Mouse (Mus musculus) ES-Bruce4 (cell line): ENCODE results near the gene Sorl1. TPM values are rescaled to one million over a fixed set of nuclear protein-coding genes. Genes with fewer than 3 reads are reported as not detected.

Source experiments
- H3K27ac ChIP-seq: 2 replicates; pipeline ENCODE4 v1.5.1; 2012; ENCODE audit warnings: low read length, inconsistent platforms; ENCODE audit not compliant: insufficient read depth
- H3K27me3 ChIP-seq: 2 replicates; pipeline ENCODE4 v1.6.1; 2012; ENCODE audit warnings: mild to moderate bottlenecking, low read length, inconsistent platforms; ENCODE audit not compliant: control insufficient read depth, poor library complexity, insufficient read depth, severe bottlenecking
- H3K36me3 ChIP-seq: 2 replicates; pipeline ENCODE4 v1.6.1; 2012; ENCODE audit warnings: inconsistent platforms, mild to moderate bottlenecking, low read length, moderate library complexity; ENCODE audit not compliant: control insufficient read depth, poor library complexity, insufficient read depth, severe bottlenecking
- H3K4me1 ChIP-seq: one replicate; pipeline ENCODE4 v1.8.1; 2011; ENCODE audit warnings: low read length; ENCODE audit not compliant: control insufficient read depth, insufficient read depth
- H3K4me3 ChIP-seq: 2 replicates; pipeline ENCODE4 v1.5.1; 2011; ENCODE audit warnings: low read depth, mild to moderate bottlenecking, low read length
- H3K9ac ChIP-seq: 2 replicates; pipeline ENCODE4 v1.6.1; 2012; ENCODE audit warnings: low read depth, mild to moderate bottlenecking, inconsistent platforms; ENCODE audit not compliant: poor library complexity, severe bottlenecking
- H3K9me3 ChIP-seq: replicated peaks from 2 replicates; pipeline ENCODE4 v1.6.1; 2012; ENCODE audit warnings: mild to moderate bottlenecking, low read length, inconsistent platforms; ENCODE audit not compliant: control insufficient read depth, poor library complexity, insufficient read depth, severe bottlenecking
- CTCF ChIP-seq: IDR thresholded peaks from one replicate; pipeline ENCODE4 v1.8.1; 2011; ENCODE audit warnings: low read depth, low read length
- EP300 ChIP-seq: IDR thresholded peaks from 2 replicates; pipeline ENCODE4 v1.6.1; 2011; ENCODE audit warnings: low read depth, low read length; ENCODE audit not compliant: insufficient read depth
- POLR2A ChIP-seq: IDR thresholded peaks from one replicate; pipeline ENCODE4 v1.8.1; 2011; ENCODE audit warnings: low read length; ENCODE audit not compliant: insufficient read depth
- polyA plus RNA-seq: library from polyadenylated mRNA; stranded (reverse); fragments of >200 nt; gene quantifications from 2 replicates; pipeline ENCODE4 v1.2.4, GENCODE M21; 2011; ENCODE audit warnings: low read depth; ENCODE audit not compliant: missing spikeins, insufficient read depth, insufficient read length

Sorl1 gene
- polyA plus RNA-seq, 1 experiment = 17.6 TPM

DNA sequence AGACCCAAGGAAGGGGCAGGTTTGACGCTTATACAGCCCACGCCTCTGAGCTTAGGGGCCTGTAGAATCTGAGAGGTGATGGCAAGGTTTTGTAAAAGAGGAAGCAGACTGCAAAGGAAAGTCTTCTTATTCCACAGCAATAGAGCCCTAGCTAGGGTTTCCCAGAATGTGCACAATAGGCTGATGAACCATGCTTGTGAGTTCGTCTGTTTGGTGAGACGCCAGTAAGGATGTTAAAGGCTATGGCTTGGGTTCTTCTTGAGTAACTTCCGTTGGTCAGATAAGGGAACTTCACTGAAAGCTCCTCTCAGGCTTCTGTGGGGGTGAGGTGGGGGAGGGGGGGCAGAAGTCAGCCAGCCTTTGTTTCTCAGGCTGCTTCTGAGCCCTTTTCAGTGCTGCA, 3.9 kb upstream of the Sorl1 start:
- H3K4me1 ChIP-seq = peaks cover 5% of the 10 kb centered on the region
- H3K27me3 ChIP-seq = no peaks in the 10 kb centered on the region
- H3K9me3 ChIP-seq = no peaks in the 10 kb centered on the region
- no peaks in the 10 kb centered on the region for H3K36me3 ChIP-seq
- H3K4me3 ChIP-seq = no peak overlapping the region
- no peak overlapping the region for H3K27ac ChIP-seq
- no peak for TF ChIP-seq CTCF
- TF ChIP-seq POLR2A = no peak
- TF ChIP-seq EP300 = no peak
- no peak overlapping the region for H3K9ac ChIP-seq

DNA sequence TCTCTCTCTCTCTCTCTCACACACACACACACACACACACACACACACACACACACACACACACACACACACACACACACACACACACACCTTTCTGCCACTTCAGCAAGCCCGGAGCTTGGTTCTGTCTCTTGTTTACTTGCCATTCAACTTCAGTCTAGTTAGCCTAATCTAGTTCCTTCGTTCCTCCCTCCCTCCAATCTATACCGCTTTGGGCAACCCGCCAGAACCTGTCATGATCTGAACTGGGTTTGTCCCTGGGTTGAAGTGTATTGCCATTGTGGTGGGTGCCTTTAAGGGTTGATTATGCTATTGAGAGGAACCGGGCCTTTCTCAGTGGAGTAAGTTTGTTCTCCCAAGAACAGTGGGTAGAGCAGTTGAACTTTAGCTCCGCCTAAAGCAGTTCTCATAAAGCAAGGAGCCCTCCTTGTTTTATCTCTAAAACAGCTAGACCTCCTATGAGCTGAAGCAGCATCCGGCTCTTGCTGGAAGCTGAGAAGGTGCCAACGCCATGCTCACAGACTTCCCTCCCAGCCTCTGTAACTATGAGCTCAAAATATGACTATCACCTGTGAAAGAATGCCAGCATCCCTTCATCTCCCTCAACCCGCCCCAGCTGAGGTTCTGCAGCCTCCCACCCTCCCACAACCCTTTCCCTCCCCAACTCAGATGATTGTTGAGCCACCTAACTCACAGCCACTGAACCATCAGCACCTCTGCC, 1.3 kb upstream of the Sorl1 start:
- H3K9me3 ChIP-seq = no peaks in the 10 kb centered on the region
- peaks cover 5% of the 10 kb centered on the region for H3K4me1 ChIP-seq
- H3K27ac ChIP-seq = no peak overlapping the region
- TF ChIP-seq EP300 = no peak
- TF ChIP-seq CTCF = no peak
- no peak for TF ChIP-seq POLR2A
- H3K27me3 ChIP-seq = no peaks in the 10 kb centered on the region
- H3K36me3 ChIP-seq = no peaks in the 10 kb centered on the region
- no peak overlapping the region for H3K9ac ChIP-seq
- no peak overlapping the region for H3K4me3 ChIP-seq

DNA sequence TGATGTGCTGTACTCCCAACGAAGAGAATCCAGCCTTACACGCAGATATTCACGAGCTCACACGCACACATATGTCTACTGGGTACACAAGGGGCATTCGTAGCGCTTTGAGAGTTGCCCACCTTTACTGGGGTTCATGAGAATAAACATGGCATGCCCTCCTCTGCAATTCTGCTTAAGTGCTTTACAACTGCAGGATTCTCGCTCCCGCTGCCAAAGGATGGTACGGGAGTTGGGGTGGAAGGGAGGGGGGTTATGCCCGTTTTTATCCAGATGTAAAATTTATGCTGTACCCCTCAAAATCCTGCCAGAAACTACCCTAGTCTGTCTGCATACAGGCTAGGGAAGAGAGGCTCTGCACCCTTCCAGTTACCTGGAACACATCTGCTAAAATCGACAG, 893 bp downstream of the Sorl1 start:
- H3K4me1 ChIP-seq = peaks cover 1% of the 10 kb centered on the region
- H3K4me3 ChIP-seq = peak overlapping the region; percentile 80
- TF ChIP-seq CTCF (no peak), EP300 (no peak), POLR2A (no peak)
- H3K36me3 ChIP-seq = no peaks in the 10 kb centered on the region
- H3K27me3 ChIP-seq = no peaks in the 10 kb centered on the region
- no peak overlapping the region for H3K27ac ChIP-seq
- H3K9ac ChIP-seq = peak overlapping the region; percentile 93
- no peaks in the 10 kb centered on the region for H3K9me3 ChIP-seq

DNA sequence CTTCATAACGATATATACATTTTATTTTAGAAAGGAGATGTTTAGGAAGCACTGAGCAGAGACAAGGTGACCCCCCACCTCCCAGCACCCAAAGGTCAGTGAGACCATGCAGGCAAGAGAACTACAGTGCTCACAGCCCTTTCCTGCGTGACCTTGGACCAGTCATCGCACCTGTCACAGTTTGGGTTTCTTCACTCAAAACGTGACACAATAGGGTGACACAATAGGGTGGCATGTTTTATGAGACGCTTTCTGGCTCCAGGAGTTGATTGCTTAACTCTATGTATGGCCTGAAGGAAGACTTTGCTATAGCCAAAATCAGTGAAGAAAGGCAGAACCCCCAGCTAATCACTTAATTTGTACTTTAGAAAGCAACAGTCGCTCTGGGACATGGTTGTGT, 1.7 kb downstream of the Sorl1 start:
- no peaks in the 10 kb centered on the region for H3K9me3 ChIP-seq
- H3K9ac ChIP-seq = no peak overlapping the region
- no peaks in the 10 kb centered on the region for H3K27me3 ChIP-seq
- no peak overlapping the region for H3K27ac ChIP-seq
- H3K4me1 ChIP-seq = no peaks in the 10 kb centered on the region
- no peaks in the 10 kb centered on the region for H3K36me3 ChIP-seq
- H3K4me3 ChIP-seq = no peak overlapping the region
- TF ChIP-seq CTCF (no peak), EP300 (no peak), POLR2A (no peak)

DNA sequence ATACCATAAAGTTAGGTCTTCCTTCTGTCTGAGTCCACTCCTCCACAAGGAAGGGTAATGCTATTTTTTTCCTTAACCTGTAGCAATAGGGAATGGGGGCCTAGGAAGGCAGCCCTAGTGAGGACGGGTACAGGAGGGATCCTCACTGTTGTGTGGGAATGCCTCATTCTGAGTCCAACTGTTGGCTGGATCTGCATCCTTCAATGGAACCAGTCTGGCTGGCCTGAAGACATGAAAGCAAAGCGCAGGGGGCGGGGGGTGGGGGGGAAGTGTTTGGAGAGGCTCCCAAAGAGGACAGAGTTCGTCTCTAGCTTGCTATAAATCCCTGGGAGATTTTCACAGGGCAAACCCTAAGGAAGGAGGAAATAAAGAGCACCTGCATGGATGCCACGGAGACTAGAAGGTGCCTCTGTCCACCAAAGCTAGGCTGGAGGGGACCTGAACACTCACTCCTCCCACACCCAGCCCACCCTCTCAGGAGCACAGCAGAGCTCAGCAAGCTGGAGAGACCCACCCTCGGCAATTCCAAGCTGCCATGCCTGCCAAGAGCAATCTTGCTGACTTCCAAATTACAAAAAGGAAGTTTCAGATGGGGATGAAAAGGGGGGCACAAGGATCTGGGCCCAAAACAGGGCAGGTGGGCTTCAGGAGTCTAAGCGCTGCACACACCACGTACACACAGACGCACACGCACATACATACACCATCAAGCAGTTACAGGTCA, 2.3 kb downstream of the Sorl1 start:
- no peaks in the 10 kb centered on the region for H3K27me3 ChIP-seq
- no peak overlapping the region for H3K9ac ChIP-seq
- H3K9me3 ChIP-seq = no peaks in the 10 kb centered on the region
- no peaks in the 10 kb centered on the region for H3K4me1 ChIP-seq
- no peaks in the 10 kb centered on the region for H3K36me3 ChIP-seq
- no peak overlapping the region for H3K27ac ChIP-seq
- TF ChIP-seq EP300 = no peak
- no peak for TF ChIP-seq CTCF
- no peak for TF ChIP-seq POLR2A
- no peak overlapping the region for H3K4me3 ChIP-seq
